Mouse (Mus musculus) adrenal gland, postnatal 36 days (tissue): ENCODE results near the gene Tmem220. TPM values are rescaled to one million over a fixed set of nuclear protein-coding genes. Genes with fewer than 3 reads are reported as not detected.

Source experiments
- DNase-seq, 2 experiments: peaks; one replicate each; pipeline ENCODE4 v3.0.0; 2021; ENCODE audit warnings: mixed read lengths in 1 of 2
- long read RNA-seq, 2 experiments: library from polyadenylated mRNA; stranded (forward); transcript quantifications; one replicate each; pipeline ENCODE4 v2.0.0; 2021; ENCODE audit warnings: borderline sequencing depth in 2 of 2
- total RNA-seq, 2 experiments: library from RNA; stranded (reverse); gene quantifications; 2 replicates each; pipeline ENCODE4 v1.2.3; 2021

The Tmem220 gene
- total RNA-seq, result 10 to 100 TPM in 1 of 2 experiments, 1 to 10 TPM in 1; 5.8 to 10.2 TPM
- long read RNA-seq, experiment 1, transcript Tmem220-201 (6 exons, 1,597 nt), result major isoform, 20 of 29 reads
- long read RNA-seq, experiment 1, partial matches to known transcripts, result 0 of 29 reads
- long read RNA-seq, experiment 1, other reads (novel, unspliced or antisense), result 9 of 29 reads
- long read RNA-seq, experiment 2, transcript Tmem220-201 (6 exons, 1,597 nt), result major isoform, 5 of 10 reads
- long read RNA-seq, experiment 2, partial matches to known transcripts, result 0 of 10 reads
- long read RNA-seq, experiment 2, other reads (novel, unspliced or antisense), result 5 of 10 reads

DNA sequence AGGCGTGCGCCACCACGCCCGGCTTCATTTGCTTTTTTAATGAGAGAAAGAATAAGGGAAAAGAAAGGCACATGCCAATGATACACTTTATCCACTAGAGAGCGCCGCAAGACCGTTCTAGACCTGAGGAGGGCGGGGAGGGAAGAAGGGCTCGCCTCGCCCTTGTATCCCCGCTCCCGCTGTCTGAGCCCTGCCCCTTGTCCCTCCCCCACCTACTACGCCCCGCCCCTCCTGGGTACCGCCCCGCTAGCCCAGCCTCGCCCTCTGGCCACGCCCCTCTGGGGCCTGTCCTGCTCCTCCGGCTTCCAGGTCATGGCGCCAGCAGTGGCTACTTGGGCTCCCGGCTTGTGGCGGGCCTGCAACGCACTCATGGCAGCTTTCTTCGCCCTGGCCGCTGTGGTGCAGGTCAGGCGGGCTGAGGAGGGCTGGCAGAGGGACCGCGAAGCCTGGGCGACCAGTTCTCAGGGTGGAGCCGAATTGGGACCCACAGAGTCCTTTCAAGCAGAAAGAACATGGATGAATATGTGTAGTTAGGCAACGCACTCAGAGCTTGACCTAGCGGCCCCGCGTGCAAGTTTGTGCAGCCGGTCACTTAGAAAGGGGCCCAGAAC is at the start of gene Tmem220:
TSS of gene Tmem220 (plus strand) at position 288 of the 611 bp plus-strand sequence.
- DNase-seq, result peak; percentile 97 to 98

DNA sequence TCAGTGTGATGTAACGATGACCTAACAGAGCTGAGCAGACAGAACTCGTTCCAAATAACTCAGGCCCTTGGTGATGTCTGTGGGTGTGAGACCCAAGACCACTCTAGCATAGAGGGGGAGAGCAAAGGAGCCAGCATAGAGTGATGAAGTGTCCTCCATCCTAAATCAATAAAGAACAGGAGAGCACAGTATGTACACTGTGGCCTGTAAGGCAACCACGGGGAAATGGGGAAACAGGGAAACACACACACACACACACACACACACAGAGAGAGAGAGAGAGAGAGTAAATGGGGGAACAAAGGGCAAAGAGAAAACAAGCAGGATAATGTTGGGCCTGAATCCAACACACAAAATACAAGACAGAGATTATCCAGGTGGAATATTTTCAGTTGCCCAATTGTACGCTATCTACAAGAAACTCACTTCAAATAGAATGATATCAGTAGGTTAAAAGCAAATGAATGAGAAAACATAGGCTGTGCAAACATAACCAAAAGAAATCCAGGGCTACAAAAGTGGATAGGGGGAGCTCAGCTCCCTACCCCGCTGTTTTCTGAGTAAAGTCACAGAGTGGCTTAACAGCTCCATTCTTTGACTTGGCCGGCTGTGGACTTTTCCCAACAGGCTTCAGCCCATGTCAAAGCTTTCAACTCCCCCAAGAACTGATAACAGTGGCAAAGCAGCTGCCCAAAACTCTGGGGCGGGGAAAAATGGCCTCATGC is 49.2 kb upstream of the Tmem220 start:
- no peak for DNase-seq

GRCm38 (mm10) chr11:66981336-66982115 is 43.4 kb upstream of the Tmem220 start:
- DNase-seq, result no peak

GRCm38 (mm10) chr11:66982794-66983193 is 42.2 kb upstream of the Tmem220 start:
- peak; percentile 39 to 52 for DNase-seq

- DNase-seq, result no peak
Observed at GRCm38 (mm10) chr11:66983422-66984164, 41.4 kb upstream of the Tmem220 start.

GRCm38 (mm10) chr11:66984165-66985135 is 40.5 kb upstream of the Tmem220 start:
- peak; percentile 79 to 84 for DNase-seq

- DNase-seq, result peak; percentile 17 to 31
Observed at GRCm38 (mm10) chr11:66985136-66985702, 39.7 kb upstream of the Tmem220 start.

- no peak for DNase-seq
Observed at GRCm38 (mm10) chr11:66992150-66992549, 32.8 kb upstream of the Tmem220 start.

DNA sequence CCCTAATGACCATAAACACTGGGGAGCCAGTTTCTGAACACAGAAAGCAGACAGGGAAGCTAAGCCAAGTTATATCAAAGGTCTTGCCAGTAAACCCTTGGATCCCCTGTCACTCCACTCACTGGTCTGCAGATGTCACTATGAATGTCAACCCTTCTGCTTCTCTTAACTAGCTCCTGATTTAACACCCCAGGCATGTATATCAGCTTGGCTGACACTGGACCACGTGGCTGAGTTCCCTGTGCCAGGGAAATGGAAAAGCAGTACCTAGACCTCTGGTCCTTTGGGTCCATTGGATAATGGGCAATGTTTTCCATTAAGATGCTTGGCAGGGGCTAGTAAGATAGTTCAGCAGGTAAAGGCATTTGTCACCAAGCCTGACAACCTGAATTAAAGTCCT is 31.3 kb upstream of the Tmem220 start:
- DNase-seq, result no peak

DNA sequence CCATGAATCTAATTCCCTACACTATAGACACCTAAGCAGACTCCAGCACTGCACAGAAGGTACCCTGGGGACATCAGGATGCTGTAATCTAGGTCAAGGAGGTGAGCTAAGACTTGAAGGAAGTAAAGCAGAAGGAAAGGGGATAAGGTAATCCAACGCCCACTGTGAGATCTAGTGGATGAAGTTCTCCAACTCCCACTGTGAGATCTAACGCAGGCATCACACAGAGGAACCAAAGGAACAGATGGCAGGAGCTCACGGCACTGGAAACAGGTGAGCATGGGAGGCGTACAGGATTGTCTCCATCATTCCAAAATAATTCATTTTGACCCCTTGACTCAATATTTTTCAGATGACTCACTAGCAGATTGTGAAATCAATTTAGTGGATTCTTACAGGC is 28.5 kb upstream of the Tmem220 start:
- DNase-seq, result no peak

DNA sequence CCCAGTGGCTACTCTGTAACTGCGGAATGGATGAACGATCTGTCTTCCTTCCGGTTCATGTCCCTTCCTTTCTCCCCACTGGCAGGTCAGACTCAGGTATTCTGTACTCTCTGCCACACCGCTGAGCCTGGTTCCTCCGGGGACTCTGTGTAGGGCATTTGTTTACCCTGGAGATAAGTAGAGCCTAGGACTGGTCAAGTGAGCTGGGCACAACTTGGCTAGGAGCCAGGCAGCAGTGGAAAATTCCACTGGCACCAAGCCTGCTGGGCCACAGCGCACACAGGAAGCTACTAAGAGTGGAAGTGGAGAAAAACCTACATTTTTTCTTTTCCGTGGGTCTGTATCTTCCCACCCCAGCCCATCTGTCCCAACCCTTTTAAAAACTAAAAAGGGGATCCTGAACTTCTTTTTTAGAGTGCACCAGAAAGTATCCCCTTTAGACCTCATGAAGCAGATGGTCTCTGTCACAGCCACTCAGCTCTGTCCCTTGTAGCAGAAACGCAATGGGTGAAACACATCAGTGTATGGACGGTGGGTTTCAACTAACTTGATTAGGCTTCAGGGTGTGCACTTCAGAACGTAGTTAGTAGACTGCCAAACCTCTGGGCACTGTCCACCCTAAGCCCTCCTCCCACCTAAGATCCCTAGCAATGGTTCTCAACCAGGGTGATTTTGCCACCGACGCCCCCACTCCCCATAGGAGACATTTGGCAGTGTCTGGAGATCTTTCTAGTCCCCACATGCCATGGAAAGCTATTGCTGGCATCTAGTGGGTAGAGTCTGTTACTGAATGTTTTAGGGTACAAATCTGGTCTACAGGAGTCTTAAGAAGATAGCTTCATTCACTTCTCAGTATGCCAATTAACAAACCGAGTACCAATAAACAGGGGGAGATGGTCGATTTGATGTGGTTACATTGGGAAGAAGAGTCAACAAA is 26.2 kb upstream of the Tmem220 start:
- peak; percentile 86 for DNase-seq

- DNase-seq, result no peak
Observed at GRCm38 (mm10) chr11:67000671-67001070, 24.3 kb upstream of the Tmem220 start.

- no peak for DNase-seq
Observed at GRCm38 (mm10) chr11:67001717-67002116, 23.2 kb upstream of the Tmem220 start.

GRCm38 (mm10) chr11:67002911-67003310 is 22.0 kb upstream of the Tmem220 start:
- no peak for DNase-seq

- no peak for DNase-seq
Observed at GRCm38 (mm10) chr11:67007961-67008360, 17.0 kb upstream of the Tmem220 start.

DNA sequence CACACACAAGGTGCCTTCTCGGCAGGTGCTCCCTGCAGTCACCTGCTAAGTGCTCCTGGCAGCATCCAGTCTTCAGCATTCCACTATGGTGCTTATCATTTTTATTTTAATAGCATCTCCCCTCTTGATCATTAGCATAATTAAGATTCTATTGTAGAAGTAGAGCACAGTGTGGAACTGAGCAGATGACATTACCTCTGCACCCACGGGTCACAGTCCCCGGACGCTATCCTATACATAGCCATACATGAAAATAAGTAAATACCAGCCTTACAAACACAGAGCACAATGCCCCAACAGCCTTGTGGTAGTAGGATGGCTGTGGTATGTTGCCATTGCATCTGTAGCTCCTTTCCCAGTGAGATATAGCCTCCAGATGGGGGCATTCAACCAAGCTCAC is 16.4 kb upstream of the Tmem220 start:
- no peak for DNase-seq

DNA sequence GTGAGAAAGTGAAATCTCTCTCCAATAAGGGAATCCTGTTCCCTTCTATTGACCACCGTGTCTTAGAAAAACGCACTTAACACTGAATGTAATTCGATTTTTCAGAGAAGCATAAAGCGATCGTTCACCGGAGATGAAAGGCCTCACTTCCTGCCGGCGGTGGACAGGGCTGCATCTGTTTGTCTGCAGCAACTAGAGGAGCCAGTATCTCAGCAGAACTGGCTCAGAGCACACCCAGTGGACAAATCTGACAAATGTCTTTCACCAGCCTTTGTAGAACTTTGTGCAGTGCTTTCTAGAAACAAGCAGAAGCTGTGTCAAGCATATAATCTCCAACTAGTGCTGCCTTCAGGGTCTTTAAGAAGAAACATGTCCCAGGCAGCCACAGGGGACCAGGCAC is 14.5 kb upstream of the Tmem220 start:
- DNase-seq, result peak in 1 of 2 experiments; percentile 21

DNA sequence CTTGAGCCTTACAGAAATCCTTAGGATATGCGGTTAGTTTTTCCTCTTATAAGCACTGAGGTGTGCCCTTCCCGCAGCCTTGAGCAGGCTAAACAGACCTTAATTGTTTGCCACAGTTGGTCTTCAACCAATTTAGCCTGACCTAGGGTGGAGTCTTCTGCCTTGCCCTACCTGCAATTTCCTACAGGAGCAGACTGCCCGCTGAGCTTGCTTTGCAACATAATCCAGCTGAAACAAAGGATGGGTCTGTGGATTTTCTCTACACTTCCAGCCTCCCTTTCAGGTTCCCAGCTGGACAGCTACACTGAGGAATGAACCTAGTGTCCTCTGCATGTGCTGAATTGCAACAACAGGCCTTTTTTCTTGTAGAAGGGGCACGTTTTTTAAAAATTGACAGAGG is 13.3 kb upstream of the Tmem220 start:
- DNase-seq, result no peak
